Mouse (Mus musculus): Measurements from ENCODE around the gene Cenpi.

- no peak for TF ChIP-seq POLR2A (IDR thresholded peaks at IDR 0.05; ENCODE audit: control insufficient read depth, extremely low read depth, insufficient read depth, low read length, poor library complexity)
- TF ChIP-seq CTCF (IDR thresholded peaks at IDR 0.05; ENCODE audit: borderline replicate concordance, control insufficient read depth, extremely low read depth, insufficient read depth, low read length, poor library complexity), result no peak
Observed at GRCm38 (mm10) chrX:134409354-134409900, 101.5 kb downstream of the Cenpi start.
